Mouse (Mus musculus): ENCODE measurements around the gene Cdh16.

DNA sequence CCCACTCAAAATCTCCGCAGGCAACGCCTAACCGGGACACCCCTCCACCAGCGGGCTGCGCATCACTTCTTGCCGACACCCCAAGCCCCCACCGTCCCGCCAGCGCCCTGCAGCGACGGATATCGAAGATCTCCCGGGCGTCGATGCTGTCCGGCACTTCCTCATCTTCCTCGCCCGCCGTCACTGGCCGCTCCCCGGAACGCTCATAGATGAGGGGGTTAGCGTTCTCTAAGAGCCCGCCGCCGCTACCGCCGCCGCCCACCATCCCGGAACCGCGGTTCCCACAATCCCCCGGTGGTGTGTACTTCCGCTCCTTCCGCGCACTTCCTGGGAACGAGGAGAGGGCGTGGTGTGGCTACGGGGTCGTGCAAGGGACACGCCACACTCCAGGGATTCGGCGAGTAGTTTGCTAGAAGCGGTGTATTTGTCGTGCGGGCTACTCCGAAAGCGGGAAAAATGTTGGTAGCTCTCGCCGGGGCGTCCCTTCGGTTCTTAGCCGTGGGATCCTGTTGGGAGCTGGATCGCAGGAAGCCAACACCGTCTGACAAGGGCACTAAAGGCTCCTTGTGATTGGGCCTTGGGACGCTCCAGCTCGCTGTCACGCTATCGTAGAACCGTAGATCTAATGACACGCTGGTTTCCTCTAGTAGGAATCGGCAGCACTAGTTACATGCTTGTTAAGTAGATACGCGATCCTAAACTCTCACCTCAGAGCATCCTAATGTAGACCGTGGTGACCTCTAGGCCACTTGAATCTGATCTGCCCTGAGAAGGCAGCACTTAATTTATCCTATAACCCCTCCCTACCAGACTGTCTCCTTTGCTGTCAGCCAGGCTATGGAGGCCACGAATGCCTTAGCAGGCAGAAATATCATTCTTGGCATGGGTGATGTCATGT, 17.5 kb upstream of the Cdh16 start, which contains the start of gene Ciao2b:
- no peak for TF ChIP-seq ZNF384 (IDR thresholded peaks at IDR 0.05; ENCODE audit: low read depth, low read length)
- peak; percentile 69; the same call in 1 of the 2 replicates for TF ChIP-seq HCFC1 (IDR thresholded peaks at IDR 0.05; ENCODE audit: borderline replicate concordance, insufficient read depth, low read length)
- no peak for TF ChIP-seq ZC3H11A (IDR thresholded peaks at IDR 0.05; ENCODE audit: borderline replicate concordance, low read depth, low read length)
- no peak for TF ChIP-seq CHD2 (IDR thresholded peaks at IDR 0.05; ENCODE audit: low read depth, low read length)
